Mouse (Mus musculus) ZHBTc4 (cell line): ENCODE measurements at regions not wholly inside any gene's neighbourhood (a gene's known extent, or its start where the extent isn't known, plus 50 kb on each side); places are given as distances from the start of the nearest gene placed in this dataset.

Source experiments
- DNase-seq: peaks from one replicate; pipeline ENCODE4 v3.0.0-alpha.2; 2011; ENCODE audit warnings: low read depth, low spot score

- peak; percentile 29 for DNase-seq
Observed at GRCm38 (mm10) chr8:89341686-89342085, 297.7 kb upstream of the Sall1 start.

DNA sequence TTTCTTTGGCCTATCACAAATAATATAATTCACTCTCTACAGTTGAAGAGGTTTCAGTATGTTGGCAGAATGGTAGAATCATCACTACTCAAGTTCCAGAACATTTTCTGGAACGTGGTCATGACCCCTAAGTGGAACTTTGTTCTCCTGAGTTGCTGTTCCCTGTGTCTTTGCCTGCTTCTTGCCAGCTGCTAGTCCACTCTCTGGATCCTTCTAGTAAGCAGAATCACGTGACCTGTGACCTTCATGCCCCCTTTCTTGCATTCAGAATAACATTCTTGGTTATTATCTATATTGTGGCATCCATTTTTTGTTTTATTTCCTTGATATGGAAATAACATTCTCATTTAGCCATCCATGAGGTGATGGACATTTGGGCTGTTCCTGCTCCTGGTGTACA, 291.5 kb upstream of the Sall1 start:
- DNase-seq, result no peak

DNA sequence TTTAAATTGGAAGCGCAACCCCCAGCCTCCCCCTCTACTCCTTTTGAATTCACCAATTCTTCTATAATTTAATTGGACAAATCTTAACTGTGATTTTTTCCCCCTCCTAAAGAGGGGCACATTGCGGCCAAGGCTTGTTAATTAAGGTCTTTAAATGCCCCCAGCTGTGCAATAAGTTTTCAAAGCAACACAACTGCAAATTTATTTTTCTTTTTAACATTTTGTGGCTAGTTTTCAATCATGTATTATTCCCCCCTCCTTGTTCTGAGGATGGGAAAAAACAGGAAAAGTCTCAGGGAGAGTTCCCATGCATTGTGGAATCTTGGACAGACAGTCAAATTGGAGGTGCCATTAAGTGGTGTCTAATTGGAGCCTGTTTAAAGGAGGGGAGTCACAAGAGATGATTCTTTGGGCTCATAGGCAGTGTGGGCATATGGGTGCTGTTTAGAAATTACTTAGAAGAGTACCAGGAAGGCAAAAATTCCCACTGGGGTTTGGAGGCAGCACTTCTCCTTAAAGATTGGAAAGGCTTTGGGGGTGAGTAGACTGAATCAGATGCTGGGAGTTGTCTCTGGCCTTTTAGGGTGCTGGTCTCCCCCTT, 281.9 kb upstream of the Sall1 start:
- no peak for DNase-seq

DNA sequence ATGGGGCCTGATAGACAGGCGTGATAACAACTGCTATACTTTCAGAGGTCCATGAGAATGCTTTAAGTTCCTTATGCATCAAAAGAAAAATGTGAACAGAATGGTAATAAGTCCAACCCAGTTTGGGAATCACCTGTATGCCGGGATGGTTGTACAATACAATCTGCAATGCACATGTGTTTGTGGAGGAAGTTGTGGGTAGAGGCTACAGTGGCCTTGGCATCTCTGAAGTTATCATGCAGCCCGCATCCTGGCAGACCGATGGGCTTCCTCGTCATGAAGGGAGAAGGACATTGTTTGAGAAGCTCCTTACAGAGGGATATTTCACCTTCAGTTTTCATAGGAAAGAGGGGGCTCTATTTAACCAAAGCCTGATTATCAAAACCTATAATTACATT, 281.3 kb upstream of the Sall1 start:
- no peak for DNase-seq

DNA sequence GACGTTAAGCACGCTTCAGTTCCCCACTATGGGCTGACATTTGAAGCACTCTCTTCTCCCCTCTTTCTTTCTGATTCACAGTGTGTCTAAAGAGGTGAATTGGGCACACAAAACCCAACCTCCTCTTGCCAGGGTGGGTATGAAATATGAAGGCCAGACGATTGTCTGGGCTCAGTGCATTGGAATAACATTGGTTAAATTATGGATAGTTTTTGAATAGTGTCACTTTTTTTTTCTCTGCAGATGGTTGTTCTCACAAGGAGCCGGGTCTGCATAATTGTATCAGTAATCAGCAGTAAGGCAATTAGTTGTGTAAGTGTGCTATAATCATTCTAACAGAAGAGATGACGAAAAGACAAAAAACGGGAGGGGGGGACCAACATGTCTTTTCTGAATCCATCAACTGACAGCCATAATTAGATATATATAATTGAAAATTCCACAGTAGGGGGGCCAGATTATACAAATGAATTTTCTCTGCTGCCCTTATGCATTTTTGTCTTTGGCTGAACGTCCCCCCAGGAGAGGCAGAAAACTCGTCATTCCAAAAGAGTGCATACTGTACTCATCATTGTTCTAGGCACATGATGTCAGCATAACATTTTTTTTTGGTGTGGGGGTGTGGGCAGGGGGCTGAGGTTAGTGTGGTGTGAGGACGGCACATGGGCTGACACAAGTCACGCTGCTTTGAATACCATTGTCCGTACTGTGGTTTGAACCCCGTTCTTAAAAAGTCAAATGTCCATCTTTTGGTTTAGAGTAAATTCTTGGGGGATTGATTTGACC, 280.7 kb upstream of the Sall1 start:
- no peak for DNase-seq

DNA sequence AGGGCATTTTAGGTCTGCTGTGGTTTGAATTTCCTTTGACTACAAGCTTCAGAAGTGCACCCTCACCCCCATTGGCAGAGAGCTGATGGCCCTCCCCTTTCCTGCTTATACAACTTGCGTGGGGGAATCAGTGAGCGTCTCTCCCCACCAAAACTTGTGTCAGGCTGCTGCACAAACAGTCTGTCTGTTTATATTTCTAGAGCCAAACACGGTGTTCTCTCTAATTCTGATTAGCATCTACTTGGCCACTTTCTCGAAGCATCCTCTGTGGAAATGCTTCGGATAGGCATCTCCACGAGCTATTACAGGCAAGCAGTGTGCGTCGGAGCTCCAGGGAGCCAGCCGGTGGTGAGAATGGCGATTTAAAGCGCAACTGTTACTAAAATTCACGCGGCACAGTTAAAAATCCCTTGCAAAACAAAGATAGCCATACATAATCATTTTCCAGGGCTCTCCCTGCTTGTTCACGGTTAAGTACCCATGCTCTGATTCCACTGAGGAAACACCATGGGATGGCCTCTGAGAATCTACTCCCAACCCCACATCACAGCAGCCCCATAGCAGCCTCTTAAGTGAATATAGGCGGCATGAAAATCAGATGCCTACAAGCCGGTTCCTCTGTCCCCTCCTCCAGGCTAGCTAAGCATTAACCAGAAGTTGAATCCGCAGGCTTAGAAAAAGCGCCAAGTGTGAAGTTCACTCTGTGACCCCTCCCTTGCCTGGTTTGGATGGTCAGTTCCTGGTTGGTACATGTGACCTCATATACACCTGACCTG, 273.7 kb upstream of the Sall1 start:
- DNase-seq, result no peak

- no peak for DNase-seq
Observed at GRCm38 (mm10) chr8:89316566-89317175, 272.7 kb upstream of the Sall1 start.

GRCm38 (mm10) chr8:89314907-89315306, 270.9 kb upstream of the Sall1 start:
- DNase-seq, result no peak

DNA sequence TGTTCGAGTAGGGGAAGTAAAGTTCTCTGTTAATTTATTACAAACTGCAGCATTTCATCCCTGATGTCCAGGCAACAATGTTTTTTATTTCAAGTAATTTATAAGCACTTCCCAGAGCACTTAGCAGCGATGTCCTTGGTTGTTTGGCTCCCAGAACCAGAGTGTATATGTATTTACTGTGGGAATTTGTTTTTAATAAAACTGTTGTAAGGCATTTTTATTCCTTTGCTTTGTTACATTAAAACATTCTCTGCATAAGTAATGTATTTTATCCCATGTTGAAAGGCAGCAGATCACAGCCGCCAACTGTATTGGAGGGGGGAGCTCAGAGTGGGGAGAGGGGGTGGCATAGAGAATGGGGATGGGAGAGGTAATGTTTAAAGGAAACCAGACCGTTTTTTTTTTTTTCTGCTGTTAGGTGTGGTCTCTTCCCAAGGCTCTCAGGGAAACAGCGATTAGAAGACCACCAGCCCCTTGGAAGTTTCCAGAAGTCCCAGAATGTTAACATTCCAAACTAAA, 266.8 kb upstream of the Sall1 start:
- no peak for DNase-seq

GRCm38 (mm10) chr8:89309591-89309990, 265.6 kb upstream of the Sall1 start:
- no peak for DNase-seq

DNA sequence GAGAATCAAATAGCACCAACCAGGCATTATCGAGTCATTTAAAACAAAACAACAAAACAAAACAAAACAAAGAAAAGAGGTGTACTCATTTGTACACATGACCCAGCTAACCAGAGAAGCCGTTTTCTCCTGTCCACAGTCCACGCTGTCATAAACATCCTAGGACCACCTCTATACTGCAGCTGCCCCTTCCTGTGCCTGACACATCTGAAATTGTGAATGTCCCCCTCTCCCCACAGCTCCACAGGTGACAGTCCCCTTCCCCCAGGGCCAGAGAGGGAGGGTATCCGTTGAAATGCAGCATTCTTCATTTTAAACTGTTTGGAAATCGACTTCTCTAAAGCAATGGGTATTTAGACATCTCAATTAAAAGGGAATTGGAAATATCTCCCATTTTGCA, 265.0 kb upstream of the Sall1 start:
- no peak for DNase-seq

DNA sequence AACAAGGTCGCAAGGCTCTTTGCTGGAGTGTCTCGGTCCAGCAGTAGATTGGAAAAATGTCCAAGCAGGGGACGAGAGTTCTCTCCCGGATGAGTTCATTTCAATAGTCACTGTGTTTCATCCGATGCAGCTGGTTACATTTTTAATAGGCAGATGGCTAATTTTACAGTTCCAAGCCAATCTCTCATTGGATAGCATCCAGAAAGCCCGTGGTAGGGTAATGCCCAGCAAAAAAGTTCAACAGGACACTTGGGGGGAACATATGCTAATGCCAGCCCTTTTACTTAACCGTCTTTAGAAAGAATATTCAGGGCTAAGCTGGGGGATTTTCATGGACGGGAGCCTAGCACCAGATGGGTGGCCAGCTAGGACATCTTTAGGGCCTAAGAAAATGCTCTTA, 264.6 kb upstream of the Sall1 start:
- DNase-seq, result no peak

DNA sequence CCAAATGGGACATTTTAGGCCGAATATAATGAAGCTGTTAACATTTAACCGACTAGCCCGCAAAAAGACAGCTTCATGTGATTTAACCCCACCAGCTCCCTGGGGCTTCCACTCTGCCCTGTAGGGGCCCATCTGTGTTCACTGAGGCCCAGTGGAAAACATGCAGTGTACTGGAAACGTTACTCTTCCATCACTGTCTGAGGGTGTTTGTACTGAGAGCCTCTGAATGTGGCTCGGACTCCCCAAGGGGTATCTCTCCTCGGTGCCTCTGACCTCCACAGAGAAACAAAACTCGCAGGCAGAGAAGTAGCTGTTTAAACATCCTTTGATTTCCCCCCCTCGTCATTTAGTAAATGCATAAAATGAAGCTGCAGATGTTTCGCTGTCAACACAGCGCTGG, 263.6 kb upstream of the Sall1 start:
- no peak for DNase-seq

GRCm38 (mm10) chr8:89307085-89307484, 263.1 kb upstream of the Sall1 start:
- no peak for DNase-seq

DNA sequence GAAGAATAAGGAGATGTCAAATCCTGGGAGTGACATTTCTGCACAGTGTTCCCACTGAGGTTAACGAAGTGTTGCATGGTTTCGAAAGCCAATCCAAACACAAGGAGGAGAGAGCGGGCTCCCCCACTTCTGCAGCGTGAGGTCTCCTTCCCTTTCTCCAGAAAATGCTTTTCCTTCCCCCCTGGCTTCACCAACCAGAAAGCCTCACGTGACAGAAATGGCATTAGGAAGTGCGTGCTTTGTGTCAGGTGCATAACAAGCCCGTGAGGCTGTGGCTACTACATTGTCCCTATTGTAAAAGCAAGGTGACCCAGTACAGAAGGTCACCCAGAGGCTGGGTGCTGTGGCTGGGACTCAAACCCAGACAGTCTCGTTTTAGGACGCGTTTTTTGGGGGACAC, 260.2 kb upstream of the Sall1 start:
- DNase-seq, result no peak

DNA sequence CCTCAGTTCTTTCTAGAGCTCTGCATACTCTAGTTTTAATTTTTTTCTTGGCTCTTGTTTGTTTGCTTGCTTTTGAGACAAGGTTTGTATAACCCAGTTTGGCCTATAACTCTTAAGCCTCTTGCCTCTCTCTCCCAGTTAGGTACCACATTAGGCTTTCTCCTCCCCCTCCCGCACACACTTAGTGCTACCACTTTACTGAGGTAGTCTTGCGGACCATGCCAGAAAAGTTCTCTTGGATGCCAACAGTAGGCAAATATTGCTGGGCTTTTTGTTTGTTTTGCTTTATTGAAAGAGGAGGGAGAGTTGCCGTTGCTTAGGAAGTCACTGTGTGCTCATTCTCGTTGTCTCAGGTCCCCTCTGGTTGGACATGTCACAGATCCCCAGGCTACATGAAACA, 259.4 kb upstream of the Sall1 start:
- DNase-seq, result no peak

DNA sequence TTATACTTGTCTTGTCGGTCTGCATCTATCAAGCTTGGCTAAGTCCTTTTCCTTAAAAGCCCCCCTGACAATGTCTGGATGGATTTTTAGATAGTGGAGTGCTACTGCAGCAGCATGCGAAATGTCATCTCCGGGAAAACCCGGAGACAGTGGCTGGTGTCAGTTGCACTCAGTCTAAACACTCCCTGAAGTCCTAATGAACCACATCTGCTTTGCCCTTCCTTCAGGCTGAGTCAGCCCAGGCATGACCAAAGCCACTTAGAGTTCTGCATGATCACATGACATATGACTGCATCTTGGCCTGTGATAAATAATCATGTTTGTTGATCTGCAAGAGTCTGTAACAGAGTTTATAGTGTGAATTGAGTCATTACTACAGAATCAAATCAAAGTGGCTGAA, 255.7 kb upstream of the Sall1 start:
- no peak for DNase-seq

GRCm38 (mm10) chr8:89295686-89296085, 251.7 kb upstream of the Sall1 start:
- DNase-seq, result no peak

GRCm38 (mm10) chr8:89289017-89289416, 245.1 kb upstream of the Sall1 start:
- no peak for DNase-seq

- no peak for DNase-seq
Observed at GRCm38 (mm10) chr8:89284871-89285564, 241.1 kb upstream of the Sall1 start.
